Mouse (Mus musculus): Measurements from ENCODE around the gene Noc3l. TPM values are rescaled to one million over a fixed set of nuclear protein-coding genes. Genes with fewer than 3 reads are reported as not detected.
A peak's percentile ranks its signal among the peaks of the same experiment; 100 is the strongest.

Noc3l gene
- polyA plus RNA-seq, 1 experiment from 2014 or later: 8.0 TPM

GRCm38 (mm10) chr19:38798801-38799200 is 20.2 kb downstream of the Noc3l start:
- Histone ChIP-seq H3K36me3 (peaks cover 91% of the 10 kb centered on the region), H3K4me3 (replicated peaks) (no peak overlapping the region), H3K9me3 (replicated peaks) (no peaks in the 10 kb centered on the region), H3K27me3 (no peaks in the 10 kb centered on the region), H3K9ac (no peak overlapping the region), H3K27ac (no peak overlapping the region), H3K4me2 (no peak overlapping the region), H3K4me1 (no peaks in the 10 kb centered on the region)
- WGBS: 92% methylated on average over 6 of the region's 6 CpGs
- ATAC-seq (replicated peaks; ENCODE audit: low FRiP score): no peak

GRCm38 (mm10) chr19:38798291-38798690 is 20.7 kb downstream of the Noc3l start:
- Histone ChIP-seq H3K27me3 (no peaks in the 10 kb centered on the region), H3K9ac (no peak overlapping the region), H3K36me3 (peaks cover 91% of the 10 kb centered on the region), H3K4me2 (no peak overlapping the region), H3K4me1 (no peaks in the 10 kb centered on the region), H3K27ac (no peak overlapping the region), H3K4me3 (replicated peaks) (no peak overlapping the region), H3K9me3 (replicated peaks) (no peaks in the 10 kb centered on the region)
- 86% methylated on average over 1 of the region's 1 CpGs for WGBS
- ATAC-seq (replicated peaks; ENCODE audit: low FRiP score): no peak

DNA sequence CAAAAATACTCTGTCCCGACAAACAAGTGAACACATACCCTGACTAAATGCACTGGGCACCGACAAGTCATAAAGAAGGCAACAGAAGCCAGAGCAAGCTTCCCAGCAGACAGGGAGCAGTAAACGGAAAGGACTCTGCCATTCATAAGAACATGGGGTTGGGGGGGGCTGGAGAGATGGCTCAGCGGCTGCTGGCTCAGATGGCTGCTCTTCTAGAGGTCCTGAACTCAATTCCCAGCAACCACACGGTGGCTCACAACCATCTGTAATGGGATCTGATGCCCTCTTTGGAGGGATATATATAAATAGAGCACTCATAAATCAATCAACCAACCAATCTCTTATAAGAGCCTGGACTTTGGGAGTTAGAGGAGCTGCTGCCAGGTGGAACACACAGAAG is 22.5 kb downstream of the Noc3l start:
- Histone ChIP-seq H3K4me1 (no peaks in the 10 kb centered on the region), H3K27ac (no peak overlapping the region), H3K9ac (no peak overlapping the region), H3K27me3 (no peaks in the 10 kb centered on the region), H3K4me3 (replicated peaks) (no peak overlapping the region), H3K9me3 (replicated peaks) (no peaks in the 10 kb centered on the region), H3K4me2 (no peak overlapping the region), H3K36me3 (peaks cover 91% of the 10 kb centered on the region)
- no peak for ATAC-seq (replicated peaks; ENCODE audit: low FRiP score)
- 54% methylated on average over 5 of the region's 5 CpGs for WGBS

DNA sequence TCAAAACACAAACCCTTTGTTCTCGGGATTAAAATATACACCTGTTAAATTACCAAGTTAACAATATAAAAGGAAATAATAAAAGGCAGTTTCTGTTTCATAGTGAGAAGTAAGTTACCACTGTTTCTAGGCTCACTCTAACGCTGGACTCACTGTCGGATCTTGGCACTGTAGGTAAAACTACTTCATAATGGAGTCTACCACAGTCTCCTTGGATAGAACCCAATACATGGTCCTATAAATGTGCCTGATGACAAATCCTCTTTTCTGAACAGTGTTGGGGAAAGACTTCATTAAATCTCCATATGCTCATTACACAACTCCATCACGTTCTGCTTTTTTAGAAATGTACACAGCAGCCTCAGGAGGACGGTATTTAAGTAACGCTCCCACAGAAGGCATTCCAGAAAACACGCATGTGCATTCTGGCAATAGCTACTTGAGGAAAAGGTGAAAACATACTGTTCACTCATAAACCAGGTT is 25.4 kb downstream of the Noc3l start:
- H3K27me3 ChIP-seq: no peaks in the 10 kb centered on the region
- no peak overlapping the region for H3K9ac ChIP-seq
- WGBS: 93% methylated on average over 7 of the region's 7 CpGs
- H3K4me2 ChIP-seq: no peak overlapping the region
- H3K9me3 ChIP-seq (replicated peaks): no peaks in the 10 kb centered on the region
- H3K27ac ChIP-seq: no peak overlapping the region
- H3K36me3 ChIP-seq: peaks cover 96% of the 10 kb centered on the region
- H3K4me1 ChIP-seq: no peaks in the 10 kb centered on the region
- no peak overlapping the region for H3K4me3 ChIP-seq (replicated peaks)
- ATAC-seq (replicated peaks; ENCODE audit: low FRiP score): no peak

GRCm38 (mm10) chr19:38787756-38788155 is 31.3 kb downstream of the Noc3l start:
- Histone ChIP-seq H3K4me1 (no peaks in the 10 kb centered on the region), H3K27ac (no peak overlapping the region), H3K9ac (no peak overlapping the region), H3K4me3 (replicated peaks) (no peak overlapping the region), H3K36me3 (peaks cover 52% of the 10 kb centered on the region), H3K4me2 (no peak overlapping the region), H3K9me3 (replicated peaks) (no peaks in the 10 kb centered on the region), H3K27me3 (no peaks in the 10 kb centered on the region)
- WGBS: 89% methylated on average over 6 of the region's 6 CpGs
- no peak for ATAC-seq (replicated peaks; ENCODE audit: low FRiP score)

DNA sequence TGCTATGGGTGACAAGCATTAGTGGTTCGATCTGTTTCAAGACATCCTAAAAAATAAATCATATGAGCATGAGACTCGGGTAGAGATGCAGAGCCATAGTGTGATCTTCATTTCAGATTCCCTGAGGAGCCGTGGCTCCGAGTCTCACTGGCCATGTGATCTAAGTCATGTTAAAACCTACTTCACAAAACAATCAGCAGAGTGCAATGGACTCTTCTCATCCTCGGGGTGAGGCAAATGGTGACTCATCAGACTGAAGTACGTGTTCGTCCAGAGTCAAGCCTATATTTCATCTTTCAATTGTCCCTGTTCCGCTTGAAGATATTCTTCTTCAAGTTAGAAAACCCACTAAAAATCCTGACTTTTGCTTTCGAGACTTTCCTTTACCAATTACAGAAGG is 35.5 kb downstream of the Noc3l start:
- H3K4me1 ChIP-seq: no peaks in the 10 kb centered on the region
- ATAC-seq (replicated peaks; ENCODE audit: low FRiP score): no peak
- no peaks in the 10 kb centered on the region for H3K9me3 ChIP-seq (replicated peaks)
- no peak overlapping the region for H3K9ac ChIP-seq
- WGBS: 82% methylated on average over 9 of the region's 9 CpGs
- H3K4me3 ChIP-seq (replicated peaks): no peak overlapping the region
- no peak overlapping the region for H3K27ac ChIP-seq
- peaks cover 10% of the 10 kb centered on the region; the same call in 1 of the 2 replicates for H3K36me3 ChIP-seq
- H3K4me2 ChIP-seq: no peak overlapping the region
- H3K27me3 ChIP-seq: no peaks in the 10 kb centered on the region

- Histone ChIP-seq H3K27ac (no peak overlapping the region), H3K9ac (no peak overlapping the region), H3K4me2 (no peak overlapping the region), H3K4me1 (no peaks in the 10 kb centered on the region), H3K4me3 (replicated peaks) (no peak overlapping the region), H3K27me3 (no peaks in the 10 kb centered on the region), H3K9me3 (replicated peaks) (no peaks in the 10 kb centered on the region), H3K36me3 (no peaks in the 10 kb centered on the region)
- ATAC-seq (replicated peaks; ENCODE audit: low FRiP score): no peak
- 47% methylated on average over 2 of the region's 2 CpGs for WGBS
These were observed 40.2 kb downstream of the Noc3l start for GRCm38 (mm10) chr19:38778805-38779204.

DNA sequence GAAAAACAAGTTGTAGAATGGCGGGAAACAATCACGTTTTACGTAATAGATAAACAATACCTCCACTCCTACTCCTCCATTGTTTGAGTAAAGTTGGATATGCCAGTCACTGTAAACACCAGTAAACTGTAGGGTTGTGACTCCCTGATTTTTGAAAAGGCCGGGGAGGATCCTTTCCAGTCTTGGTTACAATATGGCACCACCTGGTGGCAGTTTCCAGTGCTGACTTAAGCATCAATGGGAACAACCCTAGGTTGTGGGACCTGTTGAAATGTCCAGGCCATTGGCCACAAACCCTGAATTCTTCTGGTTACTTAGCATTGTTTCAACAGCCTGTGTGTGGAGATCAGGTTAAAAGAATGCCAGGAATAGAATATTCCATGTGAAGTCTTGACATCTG is 43.5 kb downstream of the Noc3l start:
- no peaks in the 10 kb centered on the region for H3K36me3 ChIP-seq
- H3K27ac ChIP-seq: no peak overlapping the region
- H3K9ac ChIP-seq: no peak overlapping the region
- no peak overlapping the region for H3K4me2 ChIP-seq
- H3K27me3 ChIP-seq: no peaks in the 10 kb centered on the region
- ATAC-seq (replicated peaks; ENCODE audit: low FRiP score): no peak
- H3K9me3 ChIP-seq (replicated peaks): no peaks in the 10 kb centered on the region
- no peaks in the 10 kb centered on the region for H3K4me1 ChIP-seq
- no peak overlapping the region for H3K4me3 ChIP-seq (replicated peaks)
- 49% methylated on average over 4 of the region's 4 CpGs for WGBS

- Histone ChIP-seq H3K9ac (no peak overlapping the region), H3K4me2 (no peak overlapping the region), H3K9me3 (replicated peaks) (no peaks in the 10 kb centered on the region), H3K36me3 (no peaks in the 10 kb centered on the region), H3K4me3 (replicated peaks) (no peak overlapping the region), H3K4me1 (no peaks in the 10 kb centered on the region), H3K27ac (no peak overlapping the region), H3K27me3 (no peaks in the 10 kb centered on the region)
- no peak for ATAC-seq (replicated peaks; ENCODE audit: low FRiP score)
- WGBS: 64% methylated on average over 2 of the region's 2 CpGs
These were observed 52.7 kb downstream of the Noc3l start for GRCm38 (mm10) chr19:38766306-38766705.

DNA sequence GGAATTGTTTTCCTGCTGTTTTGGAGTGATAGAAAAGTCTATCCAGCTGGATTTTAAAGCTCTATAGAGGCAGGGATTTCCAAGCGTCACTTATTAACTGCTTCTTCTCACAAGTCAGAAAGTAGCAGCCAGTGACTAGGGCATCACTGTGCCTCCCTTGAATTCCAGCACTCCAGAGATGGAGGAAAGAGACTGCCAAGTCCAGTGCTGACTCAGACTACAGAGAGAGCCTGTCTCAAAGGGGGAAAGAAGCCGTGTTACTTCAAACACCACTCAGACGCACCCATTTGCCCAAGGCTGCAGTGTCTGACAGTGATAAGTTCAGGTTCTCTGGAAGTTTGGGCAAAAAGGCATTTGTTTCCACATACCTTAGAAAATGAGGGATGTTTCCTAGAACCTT is 58.6 kb downstream of the Noc3l start:
- Histone ChIP-seq H3K4me2 (no peak overlapping the region), H3K27ac (no peak overlapping the region), H3K9ac (no peak overlapping the region), H3K9me3 (replicated peaks) (no peaks in the 10 kb centered on the region), H3K4me3 (replicated peaks) (no peak overlapping the region), H3K36me3 (no peaks in the 10 kb centered on the region), H3K27me3 (no peaks in the 10 kb centered on the region), H3K4me1 (0 out of 2 replicates have a peak, but pooled peaks cover 5% of the 10 kb centered on the region)
- 70% methylated on average over 3 of the region's 3 CpGs for WGBS
- ATAC-seq (replicated peaks; ENCODE audit: low FRiP score): no peak

GRCm38 (mm10) chr19:38758685-38759472 is 60.2 kb downstream of the Noc3l start:
- no peaks in the 10 kb centered on the region for H3K9me3 ChIP-seq (replicated peaks)
- no peak overlapping the region for H3K4me2 ChIP-seq
- H3K27ac ChIP-seq: 0 out of 2 replicates have a peak overlapping the region, but pooled peaks have one; percentile 2
- H3K36me3 ChIP-seq: no peaks in the 10 kb centered on the region
- no peaks in the 10 kb centered on the region for H3K27me3 ChIP-seq
- ATAC-seq (replicated peaks; ENCODE audit: low FRiP score): no peak
- WGBS: 54% methylated on average over 7 of the region's 7 CpGs
- H3K4me1 ChIP-seq: 0 out of 2 replicates have a peak, but pooled peaks cover 5% of the 10 kb centered on the region
- H3K4me3 ChIP-seq (replicated peaks): no peak overlapping the region
- no peak overlapping the region for H3K9ac ChIP-seq

DNA sequence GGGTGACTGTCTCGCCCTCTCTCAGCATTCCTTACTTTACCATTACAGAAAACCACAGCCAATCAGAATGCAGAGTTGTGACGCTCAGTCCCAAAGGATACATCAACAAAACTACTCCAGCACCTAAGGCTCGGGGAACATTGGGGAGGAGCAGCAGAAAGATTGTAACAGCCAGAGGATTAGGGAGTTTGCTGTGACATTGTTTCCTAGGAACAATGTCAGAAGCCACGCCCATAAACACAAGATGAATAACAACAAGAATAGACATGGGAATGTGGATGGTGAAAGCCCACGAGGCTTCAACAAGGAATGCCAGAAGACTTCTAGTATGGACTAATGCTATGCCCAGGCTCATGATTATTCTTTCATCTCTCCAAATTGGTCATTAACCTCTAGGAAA is 61.0 kb downstream of the Noc3l start:
- 0 out of 2 replicates have a peak, but pooled peaks cover 5% of the 10 kb centered on the region for H3K4me1 ChIP-seq
- no peaks in the 10 kb centered on the region for H3K9me3 ChIP-seq (replicated peaks)
- H3K9ac ChIP-seq: no peak overlapping the region
- WGBS: 68% methylated on average over 5 of the region's 5 CpGs
- no peak for ATAC-seq (replicated peaks; ENCODE audit: low FRiP score)
- H3K36me3 ChIP-seq: no peaks in the 10 kb centered on the region
- no peaks in the 10 kb centered on the region for H3K27me3 ChIP-seq
- no peak overlapping the region for H3K4me3 ChIP-seq (replicated peaks)
- H3K27ac ChIP-seq: 0 out of 2 replicates have a peak overlapping the region, but pooled peaks have one; percentile 2
- H3K4me2 ChIP-seq: no peak overlapping the region

Data from kidney, embryonic 15.5 days (tissue).